Mouse (Mus musculus) kidney, postnatal 4 days (tissue): ENCODE data around the gene Tmppe.

ENCODE experiments used
- DNase-seq, 2 experiments: peaks; one replicate each; pipeline ENCODE4 v3.0.0; 2021; ENCODE audit warnings: mixed read lengths in 2 of 2

Tmppe gene

DNA sequence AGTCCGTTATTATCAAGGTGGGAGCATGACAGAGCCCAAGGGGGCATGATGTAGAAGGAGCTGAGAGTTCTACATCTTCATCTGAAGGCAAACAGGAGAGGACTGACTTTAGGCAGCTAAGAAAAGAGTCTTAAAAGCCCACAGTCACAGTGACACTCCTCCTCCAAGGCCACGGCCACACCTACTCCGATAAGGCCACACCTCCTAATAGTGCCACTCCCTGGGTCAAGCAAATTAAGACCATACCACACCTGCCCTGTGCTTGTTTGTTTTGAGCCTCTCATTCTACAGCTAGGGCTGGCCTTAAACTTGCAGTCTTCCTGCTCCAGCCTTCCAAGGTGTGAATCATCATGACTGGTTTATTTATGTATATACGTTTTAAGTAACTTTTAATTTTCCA lies 5.6 kb upstream of the Tmppe start:
- DNase-seq = no peak

DNA sequence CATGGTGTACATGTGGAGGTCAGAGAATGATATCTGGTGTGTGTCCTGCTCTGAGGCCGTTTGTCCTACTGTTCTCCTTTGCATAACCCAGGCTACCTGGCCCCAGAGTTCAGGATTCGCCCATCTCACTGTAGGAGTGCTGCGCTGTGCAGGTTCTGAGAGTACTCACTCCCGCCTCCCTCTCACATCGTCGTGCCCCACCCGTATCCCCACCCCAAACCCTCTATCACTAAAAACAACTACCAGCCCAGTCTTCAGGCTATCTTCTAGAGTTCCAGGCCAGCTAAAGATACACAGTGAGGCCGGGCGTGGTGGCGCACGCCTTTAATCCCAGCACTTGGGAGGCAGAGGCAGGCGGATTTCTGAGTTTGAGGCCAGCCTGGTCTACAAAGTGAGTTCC lies 1.2 kb upstream of the Tmppe start:
- no peak for DNase-seq

- DNase-seq = no peak
Measured at GRCm38 (mm10) chr9:114400588-114400948, 337 bp upstream of the Tmppe start.

DNA sequence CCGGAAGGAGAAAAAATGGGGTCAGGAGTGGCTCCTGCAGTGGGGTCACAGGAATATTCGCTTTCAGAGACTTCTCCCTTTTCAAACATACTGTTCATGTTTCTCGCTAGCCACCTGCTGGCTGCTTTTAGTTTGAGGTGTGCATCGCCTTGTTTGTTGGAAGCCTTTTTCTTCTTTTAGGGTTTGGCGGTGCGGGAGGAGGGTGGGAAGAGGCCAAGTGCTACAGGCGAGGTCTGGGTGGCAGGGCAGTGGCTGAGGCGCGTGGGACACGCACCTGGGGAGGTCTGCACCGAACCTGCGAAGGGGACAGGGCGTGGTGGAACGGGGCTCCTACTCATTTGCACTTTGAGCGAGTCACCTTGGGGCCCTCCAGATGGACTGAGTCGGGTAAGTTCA lies 778 bp downstream of the Tmppe start:
- DNase-seq = peak; percentile 60 to 74

GRCm38 (mm10) chr9:114407676-114408075 lies 6.8 kb downstream of the Tmppe start:
- DNase-seq = no peak

DNA sequence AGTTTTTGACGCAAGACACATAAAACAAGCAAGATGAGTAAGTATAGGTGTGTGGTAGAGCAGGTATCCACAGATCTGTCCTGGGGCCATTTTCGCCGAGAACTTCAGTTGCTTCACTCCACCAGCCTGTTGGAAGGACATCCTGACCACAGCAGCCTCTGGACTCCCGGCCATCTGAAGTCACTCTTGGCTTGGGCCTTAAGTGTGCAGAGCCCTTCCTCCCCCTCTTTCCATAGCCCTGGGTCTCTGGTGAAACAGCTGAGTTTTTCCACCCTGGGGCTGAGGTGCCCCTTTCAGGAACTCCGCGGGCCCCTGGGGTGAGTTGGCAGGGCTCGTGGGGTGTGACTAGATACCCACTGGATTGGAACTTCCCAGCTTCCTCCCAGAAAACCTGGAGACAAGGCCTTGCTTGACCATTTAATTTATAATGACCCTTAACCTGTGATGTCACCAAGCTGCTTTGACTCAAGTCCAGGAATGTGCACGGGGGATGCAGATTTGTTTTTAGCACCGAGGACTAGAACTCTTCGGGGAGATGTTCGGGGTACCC lies 9.5 kb downstream of the Tmppe start:
- no peak for DNase-seq

DNA sequence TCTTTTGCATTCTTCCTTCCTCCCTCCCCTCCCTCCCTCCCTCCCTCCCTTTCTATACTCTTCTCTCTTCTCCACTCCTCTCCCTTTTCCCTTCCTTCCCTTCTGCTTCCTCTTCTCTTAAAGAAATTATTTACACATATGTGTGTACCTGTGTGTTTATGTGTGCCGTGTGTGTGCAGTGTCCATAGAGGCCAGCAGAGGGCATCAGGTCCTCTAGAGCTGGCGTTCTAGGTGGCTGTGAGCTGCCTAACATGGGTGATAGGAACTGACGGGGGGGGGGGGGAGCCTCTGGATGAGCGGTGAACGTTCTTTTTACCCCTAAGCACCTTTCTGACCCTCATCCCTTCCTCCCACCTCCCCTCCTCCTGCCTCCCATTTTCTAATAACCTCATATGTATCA lies 10.4 kb downstream of the Tmppe start:
- no peak for DNase-seq

DNA sequence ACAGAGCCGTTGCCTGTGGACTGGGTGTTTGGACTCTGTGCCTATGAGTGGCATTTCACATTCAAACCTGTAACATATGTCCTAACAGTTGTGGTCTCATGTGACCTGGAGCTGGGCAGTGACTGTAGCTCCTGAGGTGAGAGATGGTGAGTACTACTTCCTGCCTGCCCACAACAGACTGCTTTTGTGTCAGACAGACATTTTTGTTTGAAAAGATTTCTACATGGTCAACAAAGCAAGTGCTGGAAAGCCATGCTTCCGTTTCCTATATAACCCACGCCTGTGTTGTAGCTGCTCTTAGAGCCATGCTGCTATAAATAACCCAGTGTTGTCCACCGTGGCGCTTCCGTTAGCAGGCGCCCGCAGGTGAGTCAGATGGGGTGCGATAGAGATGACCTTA lies 11.5 kb downstream of the Tmppe start:
- DNase-seq = no peak

DNA sequence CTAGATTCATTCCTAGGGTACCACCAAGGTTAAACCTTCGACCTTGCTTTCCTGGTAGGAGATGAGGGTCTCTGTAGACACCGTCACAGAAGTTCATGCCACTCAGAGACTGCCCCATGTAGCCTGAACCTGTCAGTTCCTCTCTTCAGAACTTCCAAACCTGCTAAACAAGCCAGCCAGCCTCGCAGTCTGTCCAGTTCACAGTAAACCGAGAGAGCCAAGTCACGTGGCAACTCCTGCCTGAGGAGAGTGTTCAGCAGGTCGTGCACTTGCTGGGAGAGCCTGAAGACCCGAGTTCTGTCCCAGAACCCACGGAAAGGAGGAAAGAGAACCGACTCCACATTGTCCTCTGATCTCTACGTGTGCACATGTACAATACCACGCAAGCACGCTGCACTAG lies 13.0 kb downstream of the Tmppe start:
- DNase-seq = no peak

DNA sequence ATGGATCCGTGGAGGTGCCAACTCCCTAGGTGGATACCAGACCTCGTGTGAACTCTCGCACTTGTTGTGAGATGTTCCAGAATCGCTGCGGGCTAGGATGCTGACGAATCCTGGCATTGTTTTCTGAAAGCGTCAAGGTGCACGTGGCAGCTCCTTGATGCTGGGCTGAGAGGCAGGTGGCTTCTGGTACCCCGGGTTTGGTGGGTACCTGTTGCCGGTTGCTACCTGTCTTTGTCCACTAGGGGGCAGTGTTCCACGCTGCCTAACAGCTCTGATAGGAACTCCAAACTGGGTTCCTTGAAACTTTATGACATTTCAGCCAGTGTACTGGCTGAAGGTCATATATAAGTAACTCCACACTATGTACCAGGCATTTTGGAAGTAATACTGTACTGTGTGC lies 14.8 kb downstream of the Tmppe start:
- peak; percentile 62 to 71 for DNase-seq

DNA sequence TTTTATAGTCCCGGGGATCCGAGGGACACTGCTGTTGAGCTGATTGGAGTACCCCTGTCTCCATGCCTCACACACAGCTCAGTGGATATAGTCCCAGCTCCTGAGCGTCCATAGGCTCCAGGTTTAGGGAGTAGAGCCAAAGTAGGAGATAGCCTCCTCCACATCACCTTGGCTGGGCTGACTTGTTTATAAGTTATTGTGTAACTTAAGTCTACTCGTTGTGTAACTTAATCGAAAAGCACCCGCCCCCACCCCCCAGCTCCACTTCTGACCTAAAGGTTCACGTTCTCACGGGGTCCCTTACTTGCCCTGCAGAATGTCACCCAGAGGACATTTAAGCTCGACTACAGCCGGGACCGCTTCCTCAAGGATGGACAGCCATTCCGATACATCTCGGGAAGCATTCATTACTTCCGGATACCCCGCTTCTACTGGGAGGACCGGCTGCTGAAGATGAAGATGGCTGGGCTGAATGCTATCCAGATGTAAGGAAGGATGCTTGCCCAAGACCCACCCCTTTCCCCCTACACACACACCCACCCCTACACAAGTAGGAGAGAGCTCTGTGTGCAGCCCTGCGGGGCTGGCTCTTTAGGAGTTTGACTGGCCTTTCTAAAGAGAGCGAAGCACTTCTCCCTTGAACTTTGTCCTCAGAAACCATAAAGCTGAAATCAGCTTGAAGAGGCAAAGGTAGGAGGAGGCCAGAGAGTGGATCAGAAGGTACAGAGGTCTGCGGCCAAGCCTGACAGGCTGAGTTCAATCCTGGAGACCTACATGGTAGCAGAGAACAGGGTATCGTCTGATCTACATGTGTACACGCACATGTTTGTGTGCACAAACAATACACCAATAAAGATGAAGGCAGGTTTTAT lies 16.0 kb downstream of the Tmppe start:
- peak in 1 of 2 experiments; percentile 25 for DNase-seq

GRCm38 (mm10) chr9:114418187-114418586 lies 17.3 kb downstream of the Tmppe start:
- DNase-seq = peak; percentile 78 to 79

- no peak for DNase-seq
Measured at GRCm38 (mm10) chr9:114420443-114420842, 19.5 kb downstream of the Tmppe start.

DNA sequence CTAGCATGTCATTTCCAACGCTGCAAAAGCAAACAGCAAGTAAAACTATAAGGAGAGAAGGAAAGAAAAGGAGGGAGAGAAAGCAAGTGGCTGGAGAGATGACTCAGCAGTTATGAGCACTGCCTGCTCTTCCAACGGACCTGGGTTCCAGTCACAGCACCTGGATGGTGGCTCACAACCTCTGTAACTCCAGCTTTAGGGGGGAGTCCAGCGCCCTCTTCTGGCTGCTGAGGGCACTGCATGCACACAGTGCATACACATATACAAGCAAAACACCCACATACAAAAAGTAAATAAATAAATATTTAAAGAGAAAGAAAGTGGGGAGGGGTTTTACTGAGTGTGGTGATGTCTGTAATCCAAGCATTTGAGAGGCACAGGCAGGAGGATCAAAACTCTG lies 20.1 kb downstream of the Tmppe start:
- no peak for DNase-seq

GRCm38 (mm10) chr9:114421797-114422196 lies 20.9 kb downstream of the Tmppe start:
- no peak for DNase-seq

- DNase-seq = no peak
Measured at GRCm38 (mm10) chr9:114425576-114425975, 24.7 kb downstream of the Tmppe start.

DNA sequence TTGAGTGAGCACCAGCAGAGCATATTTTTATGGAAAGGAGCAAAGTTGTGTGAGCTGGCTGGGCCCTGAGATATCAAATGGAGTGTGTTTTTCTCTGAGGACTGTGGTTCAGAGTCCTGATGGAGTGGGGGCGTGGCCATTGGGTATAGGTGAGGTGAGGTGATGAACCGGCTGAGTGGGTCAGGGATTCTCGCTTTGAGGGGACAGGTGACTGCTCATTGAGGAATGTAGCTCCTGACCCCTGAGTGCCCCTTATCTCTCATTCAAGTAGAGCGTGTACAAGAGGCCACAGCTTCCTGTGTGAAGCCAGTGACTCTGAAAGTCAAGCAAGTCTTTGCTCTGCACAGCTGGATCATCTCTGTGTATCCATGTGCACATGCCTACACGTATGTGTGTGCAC lies 25.3 kb downstream of the Tmppe start:
- DNase-seq = peak in 1 of 2 experiments; percentile 47

DNA sequence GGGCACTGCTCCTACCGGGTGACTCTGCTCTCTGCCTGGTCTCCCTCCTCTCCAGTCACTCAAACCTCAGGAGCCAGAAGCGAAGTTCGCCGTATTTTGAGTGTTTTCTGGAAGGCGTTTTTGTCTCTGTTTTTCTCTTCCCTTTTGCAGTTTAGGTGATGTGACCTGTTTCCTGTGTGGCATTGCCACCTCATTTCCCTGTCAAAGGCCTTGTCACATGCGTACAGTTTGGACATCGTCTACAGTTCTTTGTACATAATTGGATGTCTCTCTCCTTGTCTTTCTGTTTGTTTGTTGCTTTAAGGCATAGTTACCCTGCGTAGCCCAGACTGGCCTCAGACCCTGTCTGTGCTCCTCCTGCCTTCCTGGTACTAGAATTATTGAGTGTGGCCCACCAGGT lies 26.5 kb downstream of the Tmppe start:
- no peak for DNase-seq

- DNase-seq = no peak
Measured at GRCm38 (mm10) chr9:114428103-114428834, 27.4 kb downstream of the Tmppe start.

GRCm38 (mm10) chr9:114435668-114436067 lies 34.8 kb downstream of the Tmppe start:
- DNase-seq = no peak

DNA sequence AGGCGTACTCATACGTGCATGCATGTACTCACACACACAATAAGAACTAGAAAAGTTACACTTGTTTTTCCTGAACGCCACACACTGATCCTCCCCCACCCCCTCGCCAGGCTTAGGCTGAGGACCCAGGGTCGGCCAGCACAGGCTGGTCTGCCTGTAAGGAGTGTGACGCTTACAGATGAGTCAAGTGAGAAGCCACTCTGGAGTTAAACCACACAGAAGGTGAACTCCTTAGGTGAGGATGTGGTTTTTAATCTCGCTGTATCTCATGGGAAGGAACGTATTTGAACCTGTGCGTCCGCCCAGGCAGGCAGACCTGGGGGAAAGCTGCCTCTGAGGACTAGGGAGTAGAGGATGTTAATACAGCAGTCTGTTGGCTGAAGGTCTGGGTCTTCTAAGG lies 39.6 kb downstream of the Tmppe start:
- no peak for DNase-seq

GRCm38 (mm10) chr9:114442225-114442624 lies 41.3 kb downstream of the Tmppe start:
- DNase-seq = no peak

- no peak for DNase-seq
Measured at GRCm38 (mm10) chr9:114442893-114443292, 42.0 kb downstream of the Tmppe start.

- no peak for DNase-seq
Measured at GRCm38 (mm10) chr9:114443351-114443750, 42.4 kb downstream of the Tmppe start.
